Mouse (Mus musculus) ZHBTc4 (cell line): Measurements from ENCODE around the gene Phactr4.

ENCODE experiments used
- DNase-seq: peaks from one replicate; pipeline ENCODE4 v3.0.0-alpha.2; 2011; ENCODE audit warnings: low read depth, low spot score

Gene Phactr4

GRCm38 (mm10) chr4:132332880-132333279, 89.4 kb downstream of the Phactr4 start:
- DNase-seq, result no peak

- no peak for DNase-seq
These were observed 90.3 kb downstream of the Phactr4 start for GRCm38 (mm10) chr4:132331960-132332359.

GRCm38 (mm10) chr4:132329835-132330354, 92.4 kb downstream of the Phactr4 start:
- no peak for DNase-seq

GRCm38 (mm10) chr4:132329115-132329834, 93.0 kb downstream of the Phactr4 start, which contains the start of gene Trnau1ap:
TSS of gene Trnau1ap (minus strand) at chr4:132329538.
- peak; percentile 98 for DNase-seq

- peak; percentile 45 for DNase-seq
These were observed 93.8 kb downstream of the Phactr4 start for GRCm38 (mm10) chr4:132328391-132328982.

GRCm38 (mm10) chr4:132326481-132326880, 95.8 kb downstream of the Phactr4 start:
- no peak for DNase-seq

- DNase-seq, result peak; percentile 92
These were observed 106.6 kb downstream of the Phactr4 start for GRCm38 (mm10) chr4:132315711-132316110.

GRCm38 (mm10) chr4:132312627-132313026, 109.7 kb downstream of the Phactr4 start:
- no peak for DNase-seq

GRCm38 (mm10) chr4:132311801-132312200, 110.5 kb downstream of the Phactr4 start:
- peak; percentile 77 for DNase-seq

- DNase-seq, result peak; percentile 74
These were observed 111.1 kb downstream of the Phactr4 start for GRCm38 (mm10) chr4:132311209-132311608.

- peak; percentile 77 for DNase-seq
These were observed 112.3 kb downstream of the Phactr4 start for GRCm38 (mm10) chr4:132309849-132310472.

GRCm38 (mm10) chr4:132309140-132309848, 113.0 kb downstream of the Phactr4 start:
- DNase-seq, result no peak

GRCm38 (mm10) chr4:132308437-132309139, 113.7 kb downstream of the Phactr4 start:
- peak; percentile 95 for DNase-seq

- no peak for DNase-seq
These were observed 116.3 kb downstream of the Phactr4 start for GRCm38 (mm10) chr4:132306004-132306403.
